Mouse (Mus musculus) embryo, embryonic 11 days (tissue): Measurements from ENCODE around the gene Olfr1152.

Source experiments
- DNase-seq: peaks from one replicate; pipeline ENCODE4 v3.0.0-alpha.2; 2015

Olfr1152 gene

GRCm38 (mm10) chr2:87866192-87866591, at the start of gene Olfr1152:
Gene Olfr1152 (plus strand): TSS chr2:87866492.
- DNase-seq: no peak

GRCm38 (mm10) chr2:87830233-87830632, 36.1 kb upstream of the Olfr1152 start, which contains the start of gene Olfr1148:
Gene Olfr1148 (plus strand): TSS chr2:87830533.
- DNase-seq: no peak

GRCm38 (mm10) chr2:87843693-87844092, 22.6 kb upstream of the Olfr1152 start, which contains the start of gene Olfr1150-ps1:
Gene Olfr1150-ps1 (plus strand): TSS chr2:87843993.
- no peak for DNase-seq

GRCm38 (mm10) chr2:87855562-87855961, 10.7 kb upstream of the Olfr1152 start, which contains the start of gene Olfr1151:
Gene Olfr1151 (plus strand): TSS chr2:87855862.
- DNase-seq: no peak

- no peak for DNase-seq
Observed at GRCm38 (mm10) chr2:87894662-87895061, 28.4 kb downstream of the Olfr1152 start, which contains the start of gene Olfr1153. Gene Olfr1153 (plus strand): TSS chr2:87894962.

- no peak for DNase-seq
Observed at GRCm38 (mm10) chr2:87905066-87905465, 38.8 kb downstream of the Olfr1152 start, which contains the start of gene Olfr1154. Gene Olfr1154 (minus strand): TSS chr2:87905166.
